Mouse (Mus musculus) heart, adult 2 months (tissue): Measurements from ENCODE around the gene Nphs1.

ENCODE experiments used
- CTCF ChIP-seq: fragments of 200-600 bp; IDR thresholded peaks from 2 replicates; pipeline ENCODE4 v1.8.1; 2022; ENCODE audit warnings: antibody characterized with exemption, mild to moderate bottlenecking, moderate library complexity
- EP300 ChIP-seq: fragments of 200-500 bp; IDR thresholded peaks from 2 replicates; pipeline ENCODE4 v1.6.1; 2011; ENCODE audit warnings: low read depth, low read length, control low read depth; ENCODE audit not compliant: insufficient read depth

DNA sequence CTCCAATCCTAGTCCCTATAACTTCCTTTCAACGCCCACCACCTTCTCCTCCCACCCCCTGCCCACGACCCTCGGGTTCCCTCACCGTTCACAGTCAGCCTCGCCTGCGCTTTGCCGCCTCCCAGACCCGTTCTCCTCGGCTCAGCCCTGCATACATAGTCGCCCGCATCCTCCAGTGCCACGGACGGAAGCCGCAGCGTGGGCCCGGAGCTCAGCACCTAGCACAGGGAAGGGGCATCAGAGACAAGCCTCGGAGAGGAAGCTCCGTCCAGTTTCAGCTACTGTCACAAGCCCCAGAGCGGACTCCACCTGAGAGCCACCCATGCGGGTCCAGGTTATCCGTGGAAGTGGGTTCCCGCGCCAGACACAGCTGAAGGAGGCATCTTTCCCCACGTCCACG lies 4.8 kb upstream of the Nphs1 start:
- TF ChIP-seq EP300 (no peak), CTCF (no peak)
